Mouse (Mus musculus) forebrain, embryonic 13.5 days (tissue): ENCODE measurements at regions not wholly inside any gene's neighbourhood (a gene's known extent, or its start where the extent isn't known, plus 50 kb on each side); places are given as distances from the start of the nearest gene placed in this dataset.

Source experiments
- ATAC-seq: fragments of 200-750 bp; cut with Nextera tagmentation; 2 replicates; pipeline ENCODE4 v1.8.0; 2017
- H3K27ac ChIP-seq: fragments of 300-500 bp; sonication (generic); 2 replicates; pipeline ENCODE4 v1.5.1; 2015; ENCODE audit warnings: inconsistent platforms, mild to moderate bottlenecking, moderate library complexity
- H3K27me3 ChIP-seq: fragments of 300-500 bp; sonication (generic); 2 replicates; pipeline ENCODE4 v1.6.1; 2015; ENCODE audit warnings: mild to moderate bottlenecking, inconsistent platforms
- H3K36me3 ChIP-seq: fragments of 300-500 bp; sonication (generic); 2 replicates; pipeline ENCODE4 v1.6.1; 2015; ENCODE audit warnings: mild to moderate bottlenecking, inconsistent platforms; ENCODE audit not compliant: poor library complexity, severe bottlenecking
- H3K4me1 ChIP-seq: fragments of 300-500 bp; sonication (generic); 2 replicates; pipeline ENCODE4 v1.6.1; 2015; ENCODE audit warnings: inconsistent platforms
- H3K4me2 ChIP-seq: fragments of 300-500 bp; sonication (generic); 2 replicates; pipeline ENCODE4 v1.6.1; 2015; ENCODE audit warnings: inconsistent platforms, mild to moderate bottlenecking, moderate library complexity
- H3K4me3 ChIP-seq: fragments of 300-500 bp; sonication (generic); 2 replicates; pipeline ENCODE4 v1.5.1; 2015; ENCODE audit warnings: mild to moderate bottlenecking, inconsistent platforms
- H3K9ac ChIP-seq: fragments of 300-500 bp; sonication (generic); 2 replicates; pipeline ENCODE4 v1.6.1; 2015; ENCODE audit warnings: mild to moderate bottlenecking, inconsistent platforms
- H3K9me3 ChIP-seq: fragments of 300-500 bp; sonication (generic); replicated peaks from 2 replicates; pipeline ENCODE4 v1.6.1; 2016; ENCODE audit warnings: inconsistent platforms
- WGBS: fragments of 180-500 bp; shearing (Covaris S2); methylation state at CpG from one replicate; pipeline ENCODE4 v1.1.7; 2015; 5-methylcytosine and 5-hydroxymethylcytosine counted together

DNA sequence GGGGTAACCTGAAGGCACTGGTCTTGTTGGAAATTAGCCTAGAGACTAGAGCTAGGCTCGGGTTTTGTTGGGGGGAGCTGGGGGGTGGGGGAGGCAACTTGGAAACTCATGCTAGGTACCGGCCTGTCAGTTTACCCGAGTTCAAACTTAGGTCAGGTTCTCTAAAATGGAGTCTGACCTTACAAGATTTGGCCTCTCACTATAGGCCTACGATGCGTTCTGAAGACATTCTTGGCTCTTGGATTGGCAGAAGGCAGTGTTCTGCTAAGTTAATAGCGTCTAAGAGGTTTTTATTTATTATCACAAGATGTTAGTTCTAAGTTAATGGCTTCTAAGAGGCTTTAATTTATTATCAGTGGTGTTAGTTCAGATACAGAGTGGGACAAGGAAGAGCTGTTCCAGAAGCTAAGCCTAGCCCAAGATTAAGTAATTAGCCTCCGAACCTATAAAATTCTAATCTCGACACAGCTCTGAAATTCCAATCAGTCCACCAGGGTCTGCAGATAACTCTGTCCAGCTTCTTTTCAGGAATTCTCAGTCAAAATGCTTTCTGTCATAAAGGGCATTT lies 109.0 kb downstream of the Rpap3 start:
- H3K27me3 ChIP-seq: peaks cover 4% of the 10 kb centered on the region; the same call in 1 of the 2 replicates
- 76% methylated on average over 8 of the region's 8 CpGs for WGBS
- no peak overlapping the region for H3K4me3 ChIP-seq
- ATAC-seq: no peak
- H3K36me3 ChIP-seq: no peaks in the 10 kb centered on the region
- no peaks in the 10 kb centered on the region for H3K9me3 ChIP-seq
- H3K9ac ChIP-seq: no peak overlapping the region
- no peak overlapping the region for H3K27ac ChIP-seq
- H3K4me2 ChIP-seq: no peak overlapping the region
- peaks cover 17% of the 10 kb centered on the region for H3K4me1 ChIP-seq

GRCm38 (mm10) chr15:97595284-97595796 lies 110.3 kb downstream of the Rpap3 start:
- Histone ChIP-seq H3K27me3 (peaks cover 4% of the 10 kb centered on the region; the same call in 1 of the 2 replicates), H3K36me3 (no peaks in the 10 kb centered on the region), H3K4me1 (peaks cover 17% of the 10 kb centered on the region), H3K27ac (no peak overlapping the region), H3K9me3 (no peaks in the 10 kb centered on the region), H3K9ac (no peak overlapping the region), H3K4me2 (no peak overlapping the region), H3K4me3 (no peak overlapping the region)
- WGBS: 85% methylated on average over 6 of the region's 6 CpGs
- ATAC-seq: no peak

GRCm38 (mm10) chr15:97593781-97594600 lies 111.6 kb downstream of the Rpap3 start:
- H3K4me1 ChIP-seq: peaks cover 17% of the 10 kb centered on the region
- H3K27me3 ChIP-seq: peaks cover 4% of the 10 kb centered on the region; the same call in 1 of the 2 replicates
- no peak overlapping the region for H3K27ac ChIP-seq
- no peak overlapping the region for H3K4me3 ChIP-seq
- H3K9me3 ChIP-seq: no peaks in the 10 kb centered on the region
- no peak overlapping the region for H3K4me2 ChIP-seq
- WGBS: 40% methylated on average over 11 of the region's 11 CpGs
- no peak for ATAC-seq
- H3K9ac ChIP-seq: no peak overlapping the region
- no peaks in the 10 kb centered on the region for H3K36me3 ChIP-seq

- ATAC-seq: no peak
- WGBS: 58% methylated on average over 11 of the region's 11 CpGs
- Histone ChIP-seq H3K9me3 (no peaks in the 10 kb centered on the region), H3K4me1 (peaks cover 12% of the 10 kb centered on the region), H3K4me2 (no peak overlapping the region), H3K4me3 (no peak overlapping the region), H3K27me3 (peaks cover 3% of the 10 kb centered on the region; the same call in 1 of the 2 replicates), H3K27ac (no peak overlapping the region), H3K36me3 (no peaks in the 10 kb centered on the region), H3K9ac (no peak overlapping the region)
Observed at GRCm38 (mm10) chr15:97592786-97593185, 112.8 kb downstream of the Rpap3 start.

DNA sequence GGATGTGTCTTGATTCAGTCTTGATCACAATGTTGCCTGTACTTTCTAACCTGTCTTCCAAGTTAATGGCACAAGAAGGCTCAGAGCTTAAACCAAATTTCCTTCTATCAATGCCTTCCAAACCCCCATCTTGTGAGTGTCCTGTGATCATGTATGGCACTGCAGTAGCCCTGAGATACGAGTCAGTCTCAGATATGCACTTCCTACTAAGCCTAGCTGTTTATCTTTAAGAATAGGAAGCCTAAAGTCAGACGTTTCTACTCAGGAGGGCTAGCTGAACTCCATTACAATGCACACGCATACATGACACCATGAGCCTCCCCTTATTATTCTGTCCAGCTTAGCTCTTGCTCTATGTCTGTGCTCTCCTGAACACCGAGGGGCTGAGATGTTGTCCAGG lies 114.2 kb downstream of the Rpap3 start:
- Histone ChIP-seq H3K4me3 (no peak overlapping the region), H3K4me1 (peaks cover 11% of the 10 kb centered on the region), H3K9me3 (no peaks in the 10 kb centered on the region), H3K27ac (no peak overlapping the region), H3K9ac (no peak overlapping the region), H3K4me2 (no peak overlapping the region), H3K27me3 (no peaks in the 10 kb centered on the region), H3K36me3 (no peaks in the 10 kb centered on the region)
- WGBS: 70% methylated on average over 4 of the region's 4 CpGs
- no peak for ATAC-seq

GRCm38 (mm10) chr15:97590732-97591292 lies 114.8 kb downstream of the Rpap3 start:
- H3K4me1 ChIP-seq: peaks cover 11% of the 10 kb centered on the region
- no peak overlapping the region for H3K4me3 ChIP-seq
- H3K36me3 ChIP-seq: no peaks in the 10 kb centered on the region
- H3K9me3 ChIP-seq: no peaks in the 10 kb centered on the region
- no peak overlapping the region for H3K4me2 ChIP-seq
- no peak overlapping the region for H3K9ac ChIP-seq
- ATAC-seq: no peak
- H3K27ac ChIP-seq: no peak overlapping the region
- WGBS: 87% methylated on average over 7 of the region's 7 CpGs
- H3K27me3 ChIP-seq: no peaks in the 10 kb centered on the region

- Histone ChIP-seq H3K9ac (no peak overlapping the region), H3K27ac (no peak overlapping the region), H3K9me3 (no peaks in the 10 kb centered on the region), H3K4me2 (no peak overlapping the region), H3K4me1 (peaks cover 5% of the 10 kb centered on the region), H3K36me3 (no peaks in the 10 kb centered on the region), H3K4me3 (no peak overlapping the region), H3K27me3 (no peaks in the 10 kb centered on the region)
- WGBS: 80% methylated on average over 5 of the region's 5 CpGs
- ATAC-seq: no peak
Observed at GRCm38 (mm10) chr15:97587571-97588205, 117.9 kb downstream of the Rpap3 start.

DNA sequence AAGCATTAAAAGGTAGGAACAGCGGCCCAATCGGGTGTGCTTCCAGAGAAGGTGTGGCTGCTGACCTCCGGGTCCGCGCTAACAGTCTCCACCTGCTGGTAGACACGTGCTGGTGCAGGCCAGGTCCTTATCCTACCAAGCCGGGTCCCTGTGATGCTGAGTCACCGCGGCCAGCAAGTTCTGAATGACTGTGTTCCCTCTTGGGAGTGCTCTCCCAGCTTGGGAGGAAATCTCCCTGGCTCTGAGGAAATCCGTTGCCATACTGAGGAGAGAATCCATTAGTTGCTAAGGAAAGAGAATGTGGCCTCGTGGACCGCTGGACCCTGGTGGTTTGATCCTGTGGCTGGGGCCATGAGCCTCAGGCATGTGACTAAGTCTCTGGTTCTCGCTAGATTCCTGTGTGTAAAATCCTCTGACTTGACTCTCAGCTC lies 123.9 kb downstream of the Rpap3 start:
- Histone ChIP-seq H3K9me3 (no peaks in the 10 kb centered on the region), H3K36me3 (no peaks in the 10 kb centered on the region), H3K4me3 (no peak overlapping the region), H3K4me2 (no peak overlapping the region), H3K27me3 (no peaks in the 10 kb centered on the region), H3K9ac (no peak overlapping the region), H3K4me1 (no peaks in the 10 kb centered on the region), H3K27ac (no peak overlapping the region)
- WGBS: 30% methylated on average over 13 of the region's 13 CpGs
- ATAC-seq: no peak

- no peaks in the 10 kb centered on the region for H3K36me3 ChIP-seq
- H3K9ac ChIP-seq: no peak overlapping the region
- WGBS: 79% methylated on average over 6 of the region's 6 CpGs
- H3K4me2 ChIP-seq: no peak overlapping the region
- H3K9me3 ChIP-seq: no peaks in the 10 kb centered on the region
- no peak overlapping the region for H3K4me3 ChIP-seq
- no peaks in the 10 kb centered on the region for H3K4me1 ChIP-seq
- no peak for ATAC-seq
- no peak overlapping the region for H3K27ac ChIP-seq
- no peaks in the 10 kb centered on the region for H3K27me3 ChIP-seq
Observed at GRCm38 (mm10) chr15:97580726-97581125, 124.9 kb downstream of the Rpap3 start.

DNA sequence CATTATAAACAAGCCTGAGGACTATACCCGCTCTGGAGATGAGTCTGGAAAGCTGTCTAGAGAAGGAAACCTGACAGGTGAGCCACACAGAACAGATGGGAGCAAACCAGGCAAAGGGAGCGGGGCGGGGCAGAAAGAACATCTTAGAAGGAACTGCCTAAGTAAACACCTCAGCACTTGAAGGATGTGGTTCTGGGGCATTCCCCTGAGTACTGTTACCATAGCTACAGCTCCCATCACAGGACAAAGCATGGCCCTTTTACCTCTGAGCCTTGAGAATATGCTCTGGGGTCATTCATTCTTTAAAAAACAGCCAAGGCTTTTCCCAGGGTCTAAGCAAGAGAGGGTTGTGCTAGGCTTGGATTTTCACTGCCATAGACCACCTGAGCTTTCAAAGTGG lies 127.6 kb downstream of the Rpap3 start:
- Histone ChIP-seq H3K4me1 (no peaks in the 10 kb centered on the region), H3K9ac (no peak overlapping the region), H3K4me3 (no peak overlapping the region), H3K27me3 (no peaks in the 10 kb centered on the region), H3K36me3 (no peaks in the 10 kb centered on the region), H3K4me2 (no peak overlapping the region), H3K27ac (no peak overlapping the region), H3K9me3 (no peaks in the 10 kb centered on the region)
- WGBS: 91% methylated on average over 3 of the region's 3 CpGs
- ATAC-seq: no peak

- no peaks in the 10 kb centered on the region for H3K27me3 ChIP-seq
- no peak overlapping the region for H3K27ac ChIP-seq
- H3K4me1 ChIP-seq: no peaks in the 10 kb centered on the region
- no peak overlapping the region for H3K4me2 ChIP-seq
- ATAC-seq: no peak
- no peak overlapping the region for H3K9ac ChIP-seq
- WGBS: 83% methylated on average over 8 of the region's 8 CpGs
- no peaks in the 10 kb centered on the region for H3K9me3 ChIP-seq
- no peak overlapping the region for H3K4me3 ChIP-seq
- no peaks in the 10 kb centered on the region for H3K36me3 ChIP-seq
Observed at GRCm38 (mm10) chr15:97577196-97577595, 128.4 kb downstream of the Rpap3 start.

GRCm38 (mm10) chr15:97572639-97573038 lies 133.0 kb downstream of the Rpap3 start:
- WGBS: 88% methylated on average over 8 of the region's 8 CpGs

More at GRCm38 (mm10) chr15:97572639-97573038, 133.0 kb downstream of the Rpap3 start:
- Histone ChIP-seq H3K9ac (no peak overlapping the region), H3K9me3 (no peaks in the 10 kb centered on the region), H3K4me1 (no peaks in the 10 kb centered on the region), H3K4me3 (no peak overlapping the region), H3K36me3 (no peaks in the 10 kb centered on the region), H3K27ac (no peak overlapping the region), H3K4me2 (no peak overlapping the region), H3K27me3 (no peaks in the 10 kb centered on the region)
- no peak for ATAC-seq
